Mouse (Mus musculus): ENCODE results near the gene Mcm9.

Mcm9 gene

DNA sequence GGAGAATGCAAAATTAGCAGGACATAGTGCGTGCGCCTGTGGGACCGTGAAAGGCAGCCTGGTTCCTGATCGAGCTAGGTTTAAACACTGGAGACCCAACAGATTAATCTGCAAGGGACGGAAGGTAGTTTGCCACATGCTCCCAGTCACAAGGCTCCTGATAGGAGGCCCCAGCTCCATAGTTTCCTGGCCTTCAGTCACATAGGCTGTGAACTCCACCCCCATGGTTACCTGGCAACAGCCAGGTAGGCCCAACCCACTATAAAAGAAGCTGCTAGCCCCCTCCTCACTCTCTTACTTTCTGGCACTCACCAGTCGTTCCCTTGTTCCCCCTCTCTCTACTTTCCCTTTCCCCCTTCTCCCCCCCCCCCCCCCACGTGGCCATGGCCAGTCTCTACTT is 50.1 kb downstream of the Mcm9 start:
- no peak for DNase-seq (ENCODE audit: low spot score in 2 of 2)

DNA sequence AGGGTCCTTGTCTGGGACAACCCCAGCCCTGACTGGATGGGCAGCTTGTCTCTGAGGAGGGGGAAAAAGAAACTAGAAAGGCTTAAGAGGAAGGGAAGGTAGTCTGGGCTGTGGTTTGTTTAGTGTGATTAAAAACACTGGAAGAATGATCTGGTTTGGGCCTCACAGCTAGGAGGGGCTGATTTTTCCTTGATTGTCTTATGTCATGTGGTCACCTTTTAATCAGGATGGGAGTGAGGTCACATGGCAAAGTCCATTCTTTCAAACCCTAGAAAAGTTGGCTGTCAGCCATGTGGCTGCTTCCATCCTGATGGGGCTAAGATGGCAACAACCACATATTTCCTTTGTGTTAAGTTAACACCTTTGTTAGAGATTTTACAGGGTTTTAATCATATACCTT is 61.7 kb downstream of the Mcm9 start:
- DNase-seq (ENCODE audit: low spot score in 2 of 2), result no peak

DNA sequence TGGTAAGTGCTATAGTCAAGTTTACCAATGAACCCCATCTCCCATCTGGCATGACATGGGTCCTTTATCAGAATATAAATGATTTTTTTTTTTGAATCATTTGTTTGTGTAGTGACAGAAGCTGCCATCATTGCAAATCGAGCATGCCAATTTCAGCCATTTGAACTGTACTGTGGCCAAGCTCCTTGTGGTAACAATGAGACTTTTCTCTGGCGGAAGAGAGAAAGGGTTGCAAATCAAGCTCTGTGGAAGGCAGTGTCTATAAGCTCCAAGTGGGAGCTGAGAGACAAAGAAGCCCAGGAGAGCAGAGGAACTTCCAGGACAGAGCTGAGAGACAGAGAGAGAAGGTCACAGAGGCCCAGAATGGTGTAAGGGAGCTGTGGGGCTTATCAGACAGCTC is 64.7 kb downstream of the Mcm9 start:
- no peak for DNase-seq (ENCODE audit: low spot score in 2 of 2)

DNA sequence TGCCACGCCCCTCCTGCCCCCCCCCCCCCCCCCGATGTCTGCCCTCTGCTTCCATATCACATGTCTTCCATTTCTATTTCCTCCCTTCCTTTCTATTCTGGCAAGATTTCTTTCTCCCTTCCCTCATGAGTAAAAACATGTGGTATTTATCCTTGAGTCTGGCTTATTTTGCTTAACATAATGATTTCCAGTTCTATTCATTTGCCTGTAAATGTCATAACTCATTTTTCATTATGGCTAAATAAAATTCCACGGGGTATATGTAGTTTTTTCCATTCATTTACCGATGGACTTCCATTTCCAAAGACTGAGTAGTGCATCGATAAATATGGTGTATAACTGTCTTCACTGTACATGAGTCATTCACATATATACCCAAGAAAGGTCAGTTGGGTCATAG is 68.2 kb downstream of the Mcm9 start:
- no peak for DNase-seq (ENCODE audit: low spot score in 2 of 2)

DNA sequence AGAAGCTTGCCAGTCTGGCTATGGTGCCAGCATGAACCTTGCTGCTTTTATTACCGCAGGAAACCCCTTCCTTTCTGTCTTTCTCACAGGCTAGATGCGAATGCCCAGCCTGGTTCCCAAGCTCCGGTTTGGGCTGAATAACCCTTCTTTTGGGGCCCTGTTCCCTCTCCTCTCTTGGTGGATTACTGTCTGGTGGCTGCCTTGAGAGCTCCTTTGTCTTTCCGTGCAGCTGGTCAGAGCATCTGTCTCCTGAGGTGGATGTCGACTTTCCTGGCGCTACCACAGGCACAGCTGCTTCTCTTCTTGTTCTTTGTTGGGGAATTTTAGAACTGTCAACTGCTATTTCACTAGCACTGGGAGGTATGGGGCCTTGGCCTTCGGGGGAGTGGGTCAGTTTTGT is 92.6 kb downstream of the Mcm9 start:
- no peak for DNase-seq (ENCODE audit: low spot score in 2 of 2)

DNA sequence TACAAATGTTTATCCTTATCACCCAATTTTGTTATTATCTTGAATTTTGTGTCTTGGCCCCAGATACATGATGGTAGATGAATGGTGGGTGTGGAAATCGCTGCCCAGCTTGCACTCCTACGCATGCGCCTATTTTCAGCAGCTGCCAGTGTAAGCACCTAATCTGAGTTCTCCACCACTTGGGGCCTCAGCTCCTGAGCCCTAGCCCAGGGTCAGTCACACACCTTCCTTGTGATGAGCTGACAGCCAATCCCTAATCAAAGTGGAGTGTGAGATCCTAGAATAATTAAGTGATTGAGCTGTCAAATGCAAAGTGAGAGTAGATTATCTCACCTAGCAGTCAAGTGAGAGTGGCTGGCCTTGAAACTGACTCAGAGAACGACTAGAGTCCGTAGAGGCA is 97.9 kb downstream of the Mcm9 start:
- no peak for DNase-seq (ENCODE audit: low spot score in 2 of 2)

DNA sequence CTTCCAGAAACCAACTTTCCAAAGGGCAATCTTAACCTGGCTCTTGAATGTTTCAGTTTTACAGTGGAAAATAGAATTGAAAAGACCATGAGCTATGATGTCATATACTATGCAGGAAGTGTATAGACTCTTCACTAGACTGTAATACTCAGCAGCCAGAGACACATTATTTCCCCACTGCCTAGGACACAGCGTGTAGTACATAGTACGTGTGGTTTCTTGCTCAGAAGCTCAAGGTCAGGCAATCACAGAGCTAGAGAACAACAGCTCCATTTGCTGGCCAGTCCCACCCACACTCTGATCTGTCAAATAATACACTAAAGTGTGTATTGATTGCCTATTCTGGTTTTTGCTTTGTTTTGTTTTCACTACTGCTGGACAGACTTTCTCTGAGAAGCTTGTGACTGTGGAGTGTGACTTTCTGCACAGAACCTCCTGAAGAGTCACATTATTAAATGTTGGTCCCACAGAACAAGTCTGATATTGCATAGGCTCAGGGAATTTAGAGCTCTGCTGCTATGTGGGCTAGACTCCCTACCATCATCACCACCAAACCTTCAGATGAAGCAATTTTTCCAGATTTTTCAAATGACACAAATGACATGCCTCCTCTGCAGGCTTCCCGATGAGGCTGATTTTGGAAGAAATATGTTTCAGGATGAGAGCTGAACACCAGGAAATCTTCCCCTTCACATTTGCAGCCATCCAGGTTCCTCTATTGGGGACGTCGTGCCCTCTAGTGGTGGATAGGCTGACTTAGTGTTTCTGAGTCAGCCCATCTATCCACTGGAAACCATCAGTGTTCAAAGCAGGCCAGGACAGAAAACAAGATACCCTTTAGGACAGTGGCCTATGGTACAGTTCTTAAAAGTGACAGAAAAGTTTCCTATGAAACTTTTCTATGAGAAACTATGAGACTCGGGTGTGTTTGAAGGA is 102.1 kb downstream of the Mcm9 start:
- DNase-seq (ENCODE audit: low spot score in 2 of 2), result peak; percentile 50 to 59

DNA sequence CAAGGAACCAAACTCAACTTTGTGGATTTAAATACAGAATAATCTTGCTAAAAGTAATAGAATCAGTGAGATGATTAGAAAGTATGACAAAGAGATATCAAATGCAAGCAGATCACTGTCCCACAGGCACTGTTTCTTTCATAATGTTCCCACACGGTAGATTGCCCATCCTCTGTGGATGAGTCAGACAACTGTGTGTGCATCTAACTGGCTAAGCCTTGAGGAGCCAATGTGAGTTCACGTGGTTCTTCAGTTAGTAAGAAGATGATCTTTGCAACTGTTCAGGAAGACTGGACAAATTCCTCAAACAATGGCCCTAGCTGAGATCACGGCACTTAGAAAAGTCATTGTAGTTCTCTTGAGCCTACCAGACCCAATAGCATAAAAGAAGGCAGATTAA is 102.9 kb downstream of the Mcm9 start:
- no peak for DNase-seq (ENCODE audit: low spot score in 2 of 2)

DNA sequence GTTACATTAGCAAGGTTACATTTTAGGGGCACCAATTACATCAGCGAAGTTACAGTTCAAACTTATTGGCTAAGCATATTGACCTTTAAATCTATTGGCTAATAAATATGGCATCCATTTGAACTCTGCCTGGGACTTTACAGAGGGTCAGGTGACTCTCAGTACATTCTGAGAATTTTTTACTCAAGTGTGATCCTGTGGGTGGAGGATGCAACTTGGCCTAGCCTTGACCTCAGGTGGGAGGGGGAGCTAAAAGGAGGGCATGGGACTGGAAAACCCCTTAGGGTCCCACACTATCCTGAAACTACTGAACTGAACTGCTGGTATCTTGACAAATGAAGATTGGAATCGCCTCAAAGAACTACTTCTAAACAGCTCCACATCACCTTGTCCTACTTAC is 103.9 kb downstream of the Mcm9 start:
- no peak for DNase-seq (ENCODE audit: low spot score in 2 of 2)

DNA sequence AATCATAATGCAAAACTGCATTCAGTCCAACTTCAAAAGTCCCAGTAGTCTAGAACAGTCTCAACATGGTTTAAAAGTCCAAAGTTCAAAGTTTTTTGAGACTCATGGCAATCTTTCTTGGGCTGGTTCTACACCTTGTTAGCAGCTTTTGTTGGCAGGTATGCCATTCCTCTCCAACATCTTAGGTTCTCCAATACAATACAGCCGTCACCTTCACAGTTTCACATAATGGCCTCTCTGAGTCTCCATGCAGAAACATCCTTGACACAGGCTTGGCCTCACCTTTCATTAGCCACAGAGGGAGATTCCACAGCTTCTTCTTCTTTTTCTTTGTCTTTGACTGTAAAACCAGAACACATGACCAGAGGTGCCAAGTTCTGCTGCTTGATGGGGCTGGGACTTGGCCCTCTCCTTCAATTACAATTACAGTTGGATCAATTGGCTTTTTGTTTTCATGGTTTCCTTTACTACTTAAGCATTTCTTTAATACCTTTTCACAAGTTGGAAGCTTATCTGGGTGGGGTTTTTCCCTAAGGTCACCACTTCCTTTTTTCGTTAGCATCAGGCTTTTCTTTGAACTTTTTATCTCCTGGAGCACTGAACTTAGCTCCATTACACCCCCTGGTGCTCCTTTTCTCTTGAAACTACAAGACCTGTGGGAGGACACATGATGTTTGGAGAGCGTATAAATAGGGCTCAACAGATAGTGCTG is 104.8 kb downstream of the Mcm9 start:
- no peak for DNase-seq (ENCODE audit: low spot score in 2 of 2)

DNA sequence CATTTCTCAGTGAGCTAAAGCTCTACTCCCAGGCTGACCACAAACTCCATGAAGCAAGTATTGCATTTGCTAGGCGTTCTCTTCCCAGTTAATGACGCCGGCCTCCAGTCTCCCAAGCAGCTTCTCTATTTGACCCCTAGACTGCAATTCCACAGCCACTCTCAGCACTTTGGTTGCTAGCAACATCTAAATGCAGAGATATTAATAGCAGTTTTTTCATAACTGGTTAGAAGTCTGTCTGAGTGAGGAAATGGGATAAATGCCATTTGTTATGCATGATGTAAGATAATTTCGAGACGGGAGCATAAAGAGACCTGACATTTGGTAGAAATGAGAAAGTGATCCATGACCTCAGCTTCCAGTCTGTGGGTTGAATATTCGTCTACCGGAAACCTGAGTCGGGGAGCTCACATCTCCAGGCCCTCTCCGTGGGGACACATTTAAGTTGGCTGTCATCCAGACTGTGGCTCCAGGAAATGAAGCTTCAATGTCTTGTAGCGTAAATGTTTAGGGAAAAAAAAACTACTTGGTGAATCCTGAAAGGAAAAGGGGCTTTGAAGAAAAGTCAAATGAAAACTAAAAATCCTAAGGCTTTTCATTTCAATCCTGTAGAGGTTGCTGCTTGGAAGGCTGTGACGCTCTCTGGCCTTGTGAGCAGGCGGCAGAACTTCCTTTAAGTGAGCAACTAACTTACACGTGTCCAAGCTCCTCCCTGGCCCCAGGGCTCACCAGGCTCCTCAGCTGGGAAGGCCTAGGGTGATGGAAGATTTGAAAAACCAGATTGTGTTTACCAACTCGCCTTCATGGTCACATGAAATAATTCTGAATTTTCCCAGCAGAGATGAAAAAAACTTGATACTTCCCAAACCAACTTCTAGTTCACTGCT is 110.9 kb downstream of the Mcm9 start:
- DNase-seq (ENCODE audit: low spot score in 2 of 2), result no peak

DNA sequence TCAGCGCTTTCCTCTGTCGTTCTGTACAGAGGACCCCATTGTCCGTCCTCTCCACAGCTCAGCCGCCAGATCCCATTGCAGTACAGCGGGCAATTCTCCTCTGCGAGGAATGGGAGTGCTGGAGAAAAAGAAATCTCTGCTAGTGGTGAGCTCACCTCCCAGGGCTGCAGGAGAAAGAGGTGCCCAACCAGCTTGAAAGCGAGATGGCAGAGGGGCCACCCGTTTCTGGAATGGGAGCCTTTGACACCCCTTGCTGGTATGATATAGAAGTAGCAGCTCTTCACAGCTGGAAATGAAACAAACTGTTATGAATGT is 111.7 kb downstream of the Mcm9 start:
- DNase-seq (ENCODE audit: low spot score in 2 of 2), result no peak

DNA sequence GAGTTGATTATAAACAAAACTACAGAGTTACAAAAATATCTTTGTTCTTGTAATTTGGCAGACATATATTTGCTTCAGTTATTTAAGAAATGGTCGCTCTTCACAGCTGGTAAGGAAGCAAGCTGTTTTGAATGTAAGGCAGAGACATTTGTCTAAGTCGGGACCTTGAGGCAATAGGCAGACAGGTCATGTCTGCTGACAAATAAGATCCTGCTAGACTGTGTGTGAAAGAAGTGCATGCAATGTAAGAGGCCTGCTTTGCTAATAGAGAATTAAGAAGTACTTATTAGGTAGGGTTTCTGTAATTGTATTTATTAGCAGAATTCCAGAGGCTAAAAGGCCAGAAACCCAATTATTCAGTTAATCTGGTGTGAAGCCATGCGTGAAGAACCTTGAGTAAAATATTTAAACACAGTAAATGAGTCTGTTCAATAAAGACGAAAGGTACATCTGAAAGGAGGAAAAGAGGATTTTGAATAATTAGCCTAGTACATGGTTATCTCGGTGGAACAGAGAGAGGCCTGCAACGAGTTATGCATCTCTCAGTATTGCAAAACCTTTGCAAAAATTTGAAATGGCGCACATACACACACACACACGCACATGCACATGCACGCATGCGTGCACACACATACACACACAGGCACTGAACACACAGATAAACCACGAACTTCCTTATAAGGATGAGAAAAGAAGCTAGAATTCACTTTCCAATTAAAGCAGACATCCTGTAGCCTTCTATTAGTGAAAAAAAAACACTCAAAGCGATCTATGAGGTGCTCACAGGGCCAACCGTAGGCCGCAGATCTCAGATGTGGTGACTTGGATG is 112.3 kb downstream of the Mcm9 start:
- DNase-seq (ENCODE audit: low spot score in 2 of 2), result no peak

DNA sequence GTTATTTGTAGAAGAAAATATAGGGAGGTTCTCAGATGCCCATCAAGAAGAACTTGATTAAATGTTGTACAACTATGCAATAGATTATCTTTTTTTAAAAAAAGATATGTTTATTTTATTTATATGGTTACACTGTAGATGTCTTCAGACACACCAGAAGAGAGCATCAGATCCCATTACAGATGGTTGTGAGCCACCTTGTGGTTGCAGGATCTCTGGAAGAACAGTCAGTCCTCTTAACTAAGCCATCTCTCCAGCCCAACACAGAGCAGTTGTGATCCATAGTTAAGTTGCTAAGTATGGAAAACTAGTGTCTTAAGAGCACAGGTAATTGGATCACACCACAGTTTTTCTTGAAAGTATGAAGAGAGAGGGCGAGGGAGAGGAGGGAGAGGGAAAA is 117.7 kb downstream of the Mcm9 start:
- no peak for DNase-seq (ENCODE audit: low spot score in 2 of 2)

DNA sequence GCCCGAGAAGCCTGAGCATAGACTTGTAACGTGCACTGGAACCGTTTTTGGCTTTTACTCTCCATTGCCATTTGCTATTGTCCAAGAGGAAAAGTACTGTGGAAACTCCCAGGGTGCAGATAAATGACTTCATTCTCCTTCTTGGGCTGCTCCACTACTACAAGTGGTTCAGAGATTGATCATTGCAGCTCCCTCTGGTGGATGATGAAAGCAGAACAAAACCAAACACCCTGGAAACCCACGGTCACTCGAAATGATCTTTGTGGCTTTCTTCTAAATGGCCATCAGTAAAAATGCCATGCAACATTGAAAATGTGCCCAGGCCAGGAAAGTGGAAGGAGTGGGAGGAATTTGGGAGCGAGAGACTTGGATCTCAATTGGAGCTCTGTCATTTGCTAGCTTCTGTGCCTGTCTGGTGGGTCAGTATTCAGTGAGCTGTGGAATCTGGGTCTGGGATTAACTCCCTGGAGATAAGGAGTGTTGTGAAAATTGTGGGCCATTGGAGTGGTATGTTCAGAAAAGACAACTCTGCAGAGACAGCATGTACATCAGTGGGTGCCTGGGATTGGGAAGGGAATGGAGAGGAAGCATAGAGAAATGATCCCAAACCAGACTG is 121.0 kb downstream of the Mcm9 start:
- peak; percentile 20 to 33 for DNase-seq (ENCODE audit: low spot score in 2 of 2)

DNA sequence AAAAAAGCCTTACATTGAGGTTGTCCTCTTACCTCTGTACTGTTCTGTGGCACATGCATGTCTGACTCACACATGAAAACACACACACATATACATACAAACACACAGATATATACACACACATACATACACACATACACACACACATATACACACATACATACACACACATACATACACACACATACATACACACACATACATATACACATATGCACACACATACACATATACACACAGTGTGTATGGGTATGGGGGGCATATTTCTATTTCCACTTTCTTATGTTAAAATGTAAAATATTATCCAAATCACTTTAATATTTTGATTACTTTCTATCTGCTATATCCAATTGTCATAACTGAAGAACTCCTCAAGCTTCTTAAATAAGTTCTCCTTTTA is 121.6 kb downstream of the Mcm9 start:
- no peak for DNase-seq (ENCODE audit: low spot score in 2 of 2)

DNA sequence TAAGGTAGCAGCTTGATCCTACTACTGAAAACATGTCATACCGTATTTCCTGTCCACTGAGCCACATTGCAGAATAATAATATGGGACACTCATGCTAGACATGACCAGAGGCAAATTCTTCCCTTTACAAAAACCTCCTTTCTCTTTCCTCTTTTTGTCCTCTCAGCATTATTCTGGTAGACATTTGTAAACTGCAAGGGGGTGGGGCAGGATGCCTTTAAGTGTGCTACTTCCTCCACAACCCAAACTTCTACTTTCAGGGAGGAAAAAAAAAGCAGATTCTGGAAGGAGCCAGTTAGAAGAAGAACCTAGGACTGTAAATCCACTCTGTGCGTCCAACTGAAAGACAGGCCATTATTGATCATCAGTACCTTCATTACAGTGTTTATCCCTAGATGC is 124.7 kb downstream of the Mcm9 start:
- DNase-seq (ENCODE audit: low spot score in 2 of 2), result no peak

DNA sequence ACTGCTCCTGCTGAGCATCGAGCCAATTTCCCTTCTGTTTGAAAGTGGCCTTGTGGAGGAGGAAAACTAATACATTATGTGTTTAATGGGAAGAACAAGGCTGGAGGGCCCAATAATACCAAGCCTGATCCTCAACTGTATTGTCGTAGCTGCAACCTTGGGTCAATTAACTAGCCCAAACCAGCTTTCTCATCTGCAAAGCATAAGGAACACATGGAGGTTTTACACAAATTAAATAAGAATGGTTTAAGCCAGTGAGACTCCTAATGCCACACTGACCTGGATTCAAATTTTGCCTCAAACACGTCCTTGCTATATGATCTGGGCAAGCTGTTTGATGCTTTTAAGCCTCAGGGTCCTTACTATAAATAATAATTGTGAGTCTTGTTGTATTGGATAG is 125.2 kb downstream of the Mcm9 start:
- no peak for DNase-seq (ENCODE audit: low spot score in 2 of 2)

DNA sequence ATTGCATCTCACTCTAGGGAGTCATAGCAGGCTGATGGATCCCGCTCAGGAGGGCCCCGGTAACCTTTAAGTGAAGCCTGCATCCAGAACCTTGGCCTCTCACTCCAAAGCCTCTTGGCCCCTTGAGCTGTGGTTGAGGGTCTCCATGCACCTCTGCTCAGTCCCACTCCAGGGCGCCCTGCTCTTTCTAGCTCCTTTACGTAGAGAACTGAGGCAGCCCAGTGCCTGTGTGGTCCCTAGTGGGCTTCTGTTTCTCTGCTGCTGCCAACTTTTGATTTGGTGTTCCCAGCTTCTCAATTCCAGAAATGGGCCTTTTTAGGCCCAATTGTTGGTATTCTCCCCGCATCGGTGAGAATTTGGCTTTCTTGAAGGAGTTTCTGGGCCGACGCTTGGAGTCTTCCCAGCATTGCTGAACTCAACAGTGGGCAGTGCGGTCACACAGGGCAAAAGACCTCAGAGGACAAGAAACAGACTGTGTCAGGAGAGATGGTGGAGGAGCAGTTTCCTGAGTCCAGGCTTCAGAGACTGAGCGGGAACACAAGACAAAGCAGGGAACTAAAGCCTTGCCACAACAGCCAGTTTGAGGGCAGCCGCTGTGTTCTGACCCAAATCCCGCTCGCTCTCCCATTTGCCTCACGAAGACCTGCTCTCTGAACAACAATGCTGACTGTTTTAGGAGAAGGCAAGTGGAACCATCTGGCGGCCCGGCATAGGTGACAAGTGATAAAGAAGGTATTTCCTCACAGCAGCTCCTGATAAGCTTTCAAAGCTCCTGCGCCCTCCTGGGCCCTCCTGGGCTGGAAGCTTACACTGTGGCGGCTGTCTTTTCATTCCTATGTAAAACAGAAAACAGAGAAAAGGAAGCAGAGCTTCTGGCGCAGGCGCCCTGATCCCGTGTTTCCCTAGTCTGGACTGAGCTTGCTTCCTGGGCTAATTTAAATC is 127.1 kb downstream of the Mcm9 start:
- DNase-seq (ENCODE audit: low spot score in 2 of 2), result peak; percentile 21 to 31

DNA sequence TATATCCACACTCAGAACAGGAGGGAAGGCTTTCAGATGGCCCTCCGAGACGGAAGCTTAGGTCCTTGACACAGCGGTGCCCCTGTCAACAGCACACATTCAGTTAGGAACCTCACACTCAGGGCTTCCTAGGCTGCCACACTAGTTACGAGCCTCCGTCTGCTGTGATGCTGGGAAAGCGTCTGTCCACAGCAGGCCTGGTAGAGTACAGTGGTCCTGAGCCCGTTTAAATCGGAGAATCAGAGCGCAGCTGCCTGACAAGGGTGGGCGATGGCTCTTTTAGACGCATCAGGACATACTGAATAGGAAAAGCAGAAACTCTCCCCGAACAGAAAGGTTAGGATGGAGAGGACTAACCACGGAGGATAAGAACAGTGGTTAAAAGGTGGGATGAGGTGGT is 127.8 kb downstream of the Mcm9 start:
- DNase-seq (ENCODE audit: low spot score in 2 of 2), result no peak

All from right cerebral cortex, postnatal 36 days (tissue).